Mouse (Mus musculus) ovary, adult 18-20 months (tissue): ENCODE data around the gene Dnajb5.
"Not testable (repeated sequence)": the region's sequence is repeated elsewhere in the genome, so short reads cannot be mapped to it uniquely, and the experiment has no call there.

ENCODE experiments used
- DNase-seq: peaks from one replicate; pipeline ENCODE4 v3.0.0; 2022; ENCODE audit warnings: low spot score, mixed read lengths

The Dnajb5 gene

GRCm38 (mm10) chr4:42972952-42973351, 23.3 kb downstream of the Dnajb5 start:
- DNase-seq = no peak

GRCm38 (mm10) chr4:42973868-42974267, 24.3 kb downstream of the Dnajb5 start:
- no peak for DNase-seq

GRCm38 (mm10) chr4:42978062-42978461, 28.4 kb downstream of the Dnajb5 start:
- no peak for DNase-seq

GRCm38 (mm10) chr4:42980467-42980866, 30.9 kb downstream of the Dnajb5 start:
- not testable (repeated sequence) for DNase-seq

GRCm38 (mm10) chr4:42988296-42988695, 38.7 kb downstream of the Dnajb5 start:
- no peak for DNase-seq

GRCm38 (mm10) chr4:42998022-42998421, 48.4 kb downstream of the Dnajb5 start:
- DNase-seq = no peak

- DNase-seq = peak; percentile 75
These were observed 50.0 kb downstream of the Dnajb5 start for GRCm38 (mm10) chr4:42999451-43000140.

- peak; percentile 99 for DNase-seq
These were observed 50.8 kb downstream of the Dnajb5 start, which contains the start of gene Vcp for GRCm38 (mm10) chr4:43000141-43000986. Vcp (minus strand) TSS chr4:43000507.

- no peak for DNase-seq
These were observed 51.7 kb downstream of the Dnajb5 start for GRCm38 (mm10) chr4:43001272-43001671.

- no peak for DNase-seq
These were observed 53.3 kb downstream of the Dnajb5 start for GRCm38 (mm10) chr4:43002756-43003439.

- no peak for DNase-seq
These were observed 55.3 kb downstream of the Dnajb5 start for GRCm38 (mm10) chr4:43004951-43005350.

GRCm38 (mm10) chr4:43005765-43006164, 56.2 kb downstream of the Dnajb5 start:
- DNase-seq = no peak
